Mouse (Mus musculus) myocyte (in vitro differentiated cells): ENCODE measurements around the gene Lpar3. TPM values are rescaled to one million over a fixed set of nuclear protein-coding genes. Genes with fewer than 3 reads are reported as not detected.

ENCODE experiments used
- H3K27me3 ChIP-seq: one replicate; pipeline ENCODE4 v1.6.1; 2011; ENCODE audit not compliant: control insufficient read depth, insufficient read depth, insufficient read length
- H3K36me3 ChIP-seq: one replicate; pipeline ENCODE4 v1.6.1; 2011; ENCODE audit not compliant: control insufficient read depth, insufficient read depth
- H3K4me2 ChIP-seq: one replicate; pipeline ENCODE4 v1.6.1; 2011; ENCODE audit warnings: low read depth, control low read depth
- H3K4me3 ChIP-seq: one replicate; pipeline ENCODE4 v1.5.1; 2011; ENCODE audit warnings: mild to moderate bottlenecking, control low read depth, moderate library complexity
- H3K79me2 ChIP-seq: one replicate; pipeline ENCODE4 v1.6.1; 2011; ENCODE audit not compliant: control insufficient read depth, insufficient read depth
- H3ac ChIP-seq: one replicate; pipeline ENCODE4 v1.6.1; 2011; ENCODE audit not compliant: control insufficient read depth, insufficient read length
- CEBPB ChIP-seq: IDR thresholded peaks from 2 replicates; pipeline ENCODE4 v1.6.1; 2011; ENCODE audit warnings: mild to moderate bottlenecking, moderate library complexity; ENCODE audit not compliant: poor library complexity, insufficient read depth, severe bottlenecking
- E2F4 ChIP-seq: IDR thresholded peaks from one replicate; pipeline ENCODE4 v1.6.1; 2011; ENCODE audit warnings: mild to moderate bottlenecking, control low read depth, moderate library complexity; ENCODE audit not compliant: insufficient read depth
- MAX ChIP-seq: IDR thresholded peaks from one replicate; pipeline ENCODE4 v1.6.1; 2011; ENCODE audit warnings: low read depth, mild to moderate bottlenecking, control low read depth
- MYOD1 ChIP-seq, 3 experiments: IDR thresholded peaks; one replicate each; pipeline ENCODE4 v1.6.1; 2011; ENCODE audit warnings: control low read depth in 2 of 3, low read depth in 2 of 3, mild to moderate bottlenecking in 2 of 3, moderate library complexity in 1 of 3; ENCODE audit not compliant: insufficient read length in 2 of 3, control insufficient read depth in 1 of 3
- MYOG ChIP-seq, 3 experiments: IDR thresholded peaks; one replicate each; pipeline ENCODE4 v1.6.1; 2011; ENCODE audit warnings: control low read depth in 2 of 3, low read depth in 2 of 3, mild to moderate bottlenecking in 2 of 3; ENCODE audit not compliant: insufficient read length in 2 of 3, control insufficient read depth in 1 of 3, insufficient read depth in 1 of 3
- POLR2A ChIP-seq: IDR thresholded peaks from one replicate; pipeline ENCODE4 v1.6.1; 2011; ENCODE audit warnings: low read depth, mild to moderate bottlenecking, control low read depth, moderate library complexity; ENCODE audit not compliant: insufficient read length
- POLR2AphosphoS2 ChIP-seq: IDR thresholded peaks from one replicate; pipeline ENCODE4 v1.6.1; 2011; ENCODE audit warnings: low read depth, control low read depth; ENCODE audit not compliant: insufficient read length
- REST ChIP-seq: IDR thresholded peaks from one replicate; pipeline ENCODE4 v1.6.1; 2011; ENCODE audit warnings: mild to moderate bottlenecking, control low read depth, moderate library complexity; ENCODE audit not compliant: insufficient read depth, insufficient read length
- SRF ChIP-seq: IDR thresholded peaks from one replicate; pipeline ENCODE4 v1.6.1; 2011; ENCODE audit warnings: low read depth; ENCODE audit not compliant: control insufficient read depth, insufficient read length
- TCF12 ChIP-seq: IDR thresholded peaks from one replicate; pipeline ENCODE4 v1.6.1; 2011; ENCODE audit warnings: mild to moderate bottlenecking, control low read depth; ENCODE audit not compliant: poor library complexity, insufficient read depth, severe bottlenecking
- TCF3 ChIP-seq: IDR thresholded peaks from one replicate; pipeline ENCODE4 v1.6.1; 2011; ENCODE audit warnings: low read depth, control low read depth; ENCODE audit not compliant: insufficient read length
- USF1 ChIP-seq: IDR thresholded peaks from one replicate; pipeline ENCODE4 v1.6.1; 2011; ENCODE audit warnings: low read depth, mild to moderate bottlenecking, control low read depth, moderate library complexity
- polyA plus RNA-seq: library from polyadenylated mRNA; unstranded; fragments of >200 nt; fragmentation: generic; extraction: Trizol; gene quantifications from one replicate; pipeline ENCODE4 v1.2.1, GENCODE M21; 2012; ENCODE audit warnings: missing spikeins

Gene Lpar3
- polyA plus RNA-seq, 1 experiment = 0.22 TPM

DNA sequence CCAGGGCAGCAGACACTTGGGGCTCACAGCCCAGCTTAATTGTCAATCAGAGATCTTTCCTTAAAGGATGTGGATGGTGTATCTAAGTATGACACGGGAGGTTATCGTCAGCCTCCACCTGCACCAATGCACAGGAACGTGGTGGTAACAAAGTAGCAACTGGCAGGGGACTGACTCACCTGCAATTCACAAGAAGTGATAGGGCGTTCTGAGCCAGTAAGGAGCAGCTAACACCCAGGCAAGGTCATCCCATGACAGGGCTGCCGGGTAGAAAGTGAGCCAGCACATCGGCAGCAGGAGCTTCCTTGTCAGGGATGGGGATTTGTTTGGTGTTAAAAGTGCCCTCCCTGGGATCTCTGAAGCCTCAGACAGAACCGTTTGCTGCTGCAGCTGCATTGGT, 11.9 kb downstream of the Lpar3 start:
- Histone ChIP-seq H3ac (no peak overlapping the region), H3K4me3 (no peak overlapping the region), H3K27me3 (no peaks in the 10 kb centered on the region), H3K36me3 (no peaks in the 10 kb centered on the region), H3K4me2 (no peak overlapping the region), H3K79me2 (no peaks in the 10 kb centered on the region)
- no peak for TF ChIP-seq MYOD1 (IDR thresholded peaks at IDR 0.05; ENCODE audit: control insufficient read depth in 1 of 3, insufficient read length in 2 of 3, low read depth in 2 of 3)
- TF ChIP-seq POLR2AphosphoS2 = no peak
- TF ChIP-seq TCF12 = no peak
- TF ChIP-seq MAX = no peak
- no peak for TF ChIP-seq SRF
- TF ChIP-seq REST = no peak
- no peak for TF ChIP-seq USF1
- TF ChIP-seq E2F4 = no peak
- TF ChIP-seq MYOG (IDR thresholded peaks at IDR 0.05; ENCODE audit: control insufficient read depth in 1 of 3, insufficient read depth in 1 of 3, insufficient read length in 2 of 3, low read depth in 2 of 3) = no peak
- TF ChIP-seq TCF3 = no peak
- TF ChIP-seq CEBPB = no peak
- no peak for TF ChIP-seq POLR2A

DNA sequence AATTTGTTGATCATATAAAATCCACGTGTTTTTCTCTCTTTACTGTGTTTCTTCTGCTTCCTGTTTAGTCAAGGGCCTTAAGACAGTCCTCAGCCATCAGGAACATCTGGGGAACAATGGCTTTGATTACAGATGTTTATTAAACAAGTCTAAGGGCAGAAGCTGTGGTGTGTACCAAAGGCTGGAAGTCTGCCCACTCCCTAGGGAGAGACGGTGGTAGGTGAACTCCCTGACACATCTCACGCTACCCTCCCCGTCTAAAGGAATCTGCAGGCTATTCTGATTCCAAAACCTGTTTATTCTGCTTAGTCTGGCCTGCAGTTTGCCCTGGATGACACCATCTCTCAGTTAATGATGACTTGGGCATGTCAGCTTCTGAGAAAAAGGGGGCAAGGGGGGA, 13.0 kb downstream of the Lpar3 start:
- Histone ChIP-seq H3K4me3 (no peak overlapping the region), H3K36me3 (no peaks in the 10 kb centered on the region), H3ac (no peak overlapping the region), H3K27me3 (no peaks in the 10 kb centered on the region), H3K4me2 (no peak overlapping the region), H3K79me2 (no peaks in the 10 kb centered on the region)
- no peak for TF ChIP-seq TCF3
- no peak for TF ChIP-seq MAX
- no peak for TF ChIP-seq REST
- TF ChIP-seq USF1 = no peak
- TF ChIP-seq SRF = no peak
- TF ChIP-seq E2F4 = no peak
- TF ChIP-seq POLR2AphosphoS2 = no peak
- TF ChIP-seq MYOG (IDR thresholded peaks at IDR 0.05; ENCODE audit: control insufficient read depth in 1 of 3, insufficient read depth in 1 of 3, insufficient read length in 2 of 3, low read depth in 2 of 3) = no peak
- TF ChIP-seq POLR2A = no peak
- TF ChIP-seq TCF12 = no peak
- no peak for TF ChIP-seq MYOD1 (IDR thresholded peaks at IDR 0.05; ENCODE audit: control insufficient read depth in 1 of 3, insufficient read length in 2 of 3, low read depth in 2 of 3)
- TF ChIP-seq CEBPB = no peak

DNA sequence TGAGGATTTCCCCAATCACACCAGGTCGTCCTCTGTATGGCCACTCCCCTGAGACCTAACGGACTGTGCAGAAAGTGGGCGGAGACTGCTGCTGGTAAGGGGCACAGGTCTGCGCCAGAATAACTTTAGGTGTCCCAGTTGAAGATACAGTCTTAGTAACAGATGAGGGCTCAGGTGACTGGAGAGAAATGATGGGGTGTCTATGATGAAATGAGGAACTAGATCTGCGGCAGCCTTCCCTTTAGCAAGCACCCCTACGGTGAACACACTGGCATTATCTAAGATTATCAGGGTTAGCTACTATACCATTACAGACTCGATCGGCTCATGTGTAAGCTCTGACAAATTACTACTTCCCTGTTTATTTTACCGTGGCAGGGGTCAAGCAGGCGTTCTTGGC, 13.8 kb downstream of the Lpar3 start:
- TF ChIP-seq SRF (no peak), MYOG (IDR thresholded peaks at IDR 0.05; ENCODE audit: control insufficient read depth in 1 of 3, insufficient read depth in 1 of 3, insufficient read length in 2 of 3, low read depth in 2 of 3) (no peak), MAX (no peak), MYOD1 (IDR thresholded peaks at IDR 0.05; ENCODE audit: control insufficient read depth in 1 of 3, insufficient read length in 2 of 3, low read depth in 2 of 3) (no peak), POLR2AphosphoS2 (no peak), USF1 (no peak), REST (no peak), CEBPB (no peak)
- no peak overlapping the region for H3ac ChIP-seq
- no peak overlapping the region for H3K4me3 ChIP-seq
- no peaks in the 10 kb centered on the region for H3K36me3 ChIP-seq
- no peaks in the 10 kb centered on the region for H3K27me3 ChIP-seq
- no peaks in the 10 kb centered on the region for H3K79me2 ChIP-seq
- H3K4me2 ChIP-seq = no peak overlapping the region

DNA sequence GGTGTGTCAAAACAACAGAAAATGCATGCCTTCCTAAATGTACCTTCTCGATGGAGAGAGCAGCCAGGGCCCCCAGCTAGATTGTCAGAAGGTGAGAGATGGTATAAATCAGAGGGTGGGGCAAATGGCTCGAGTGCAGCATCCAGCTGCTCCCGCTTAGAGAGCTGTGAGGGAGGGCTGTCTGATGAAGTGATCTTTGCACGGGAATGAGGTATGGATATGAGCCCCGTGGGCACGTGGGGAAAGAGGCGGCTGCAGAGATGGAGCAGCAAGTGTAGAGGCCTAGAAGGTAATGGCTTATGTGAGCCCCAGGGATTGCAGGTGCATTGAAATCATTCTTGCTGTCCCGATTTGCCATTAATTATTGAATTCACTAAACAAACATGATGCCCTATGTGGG, 15.5 kb downstream of the Lpar3 start:
- Histone ChIP-seq H3K27me3 (no peaks in the 10 kb centered on the region), H3K79me2 (no peaks in the 10 kb centered on the region), H3K4me2 (no peak overlapping the region), H3ac (no peak overlapping the region), H3K4me3 (no peak overlapping the region), H3K36me3 (no peaks in the 10 kb centered on the region)
- TF ChIP-seq CEBPB (no peak), TCF3 (no peak), E2F4 (no peak), REST (no peak), USF1 (no peak), SRF (no peak), MYOD1 (IDR thresholded peaks at IDR 0.05; ENCODE audit: control insufficient read depth in 1 of 3, insufficient read length in 2 of 3, low read depth in 2 of 3) (no peak), MAX (no peak), TCF12 (no peak), MYOG (IDR thresholded peaks at IDR 0.05; ENCODE audit: control insufficient read depth in 1 of 3, insufficient read depth in 1 of 3, insufficient read length in 2 of 3, low read depth in 2 of 3) (no peak), POLR2A (no peak), POLR2AphosphoS2 (no peak)

DNA sequence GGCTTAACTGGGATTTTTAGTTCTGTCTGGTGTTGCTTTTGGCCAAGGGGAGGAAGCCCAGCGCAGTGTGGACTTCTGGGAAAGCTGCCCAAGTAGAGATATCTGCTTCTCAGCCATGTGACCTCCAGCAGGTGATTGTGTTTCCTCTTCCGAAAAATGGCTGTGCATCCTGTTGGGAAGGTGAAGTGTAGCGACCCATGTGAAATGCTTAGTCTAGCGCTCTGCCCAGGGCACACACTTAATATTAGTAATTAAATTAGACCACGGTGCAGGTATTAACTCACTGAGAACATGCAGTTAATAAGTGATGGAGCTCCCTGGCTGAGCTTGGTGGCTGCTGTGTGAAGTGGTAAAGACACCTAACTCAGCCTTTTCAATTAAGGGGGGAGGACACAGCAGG, 16.9 kb downstream of the Lpar3 start:
- Histone ChIP-seq H3K79me2 (no peaks in the 10 kb centered on the region), H3K4me2 (no peak overlapping the region), H3K27me3 (no peaks in the 10 kb centered on the region), H3K4me3 (no peak overlapping the region), H3ac (no peak overlapping the region), H3K36me3 (no peaks in the 10 kb centered on the region)
- no peak for TF ChIP-seq CEBPB
- no peak for TF ChIP-seq USF1
- TF ChIP-seq MYOG (IDR thresholded peaks at IDR 0.05; ENCODE audit: control insufficient read depth in 1 of 3, insufficient read depth in 1 of 3, insufficient read length in 2 of 3, low read depth in 2 of 3) = no peak
- no peak for TF ChIP-seq E2F4
- no peak for TF ChIP-seq SRF
- no peak for TF ChIP-seq MAX
- TF ChIP-seq POLR2A = no peak
- TF ChIP-seq TCF3 = no peak
- TF ChIP-seq TCF12 = no peak
- no peak for TF ChIP-seq REST
- TF ChIP-seq POLR2AphosphoS2 = no peak
- no peak for TF ChIP-seq MYOD1 (IDR thresholded peaks at IDR 0.05; ENCODE audit: control insufficient read depth in 1 of 3, insufficient read length in 2 of 3, low read depth in 2 of 3)
